Mouse (Mus musculus) cerebellum, adult 9-11 months (tissue): ENCODE data around the gene Itga7.

Experiments used
- DNase-seq: peaks from one replicate; pipeline ENCODE4 v3.0.0; 2022

Gene Itga7

DNA sequence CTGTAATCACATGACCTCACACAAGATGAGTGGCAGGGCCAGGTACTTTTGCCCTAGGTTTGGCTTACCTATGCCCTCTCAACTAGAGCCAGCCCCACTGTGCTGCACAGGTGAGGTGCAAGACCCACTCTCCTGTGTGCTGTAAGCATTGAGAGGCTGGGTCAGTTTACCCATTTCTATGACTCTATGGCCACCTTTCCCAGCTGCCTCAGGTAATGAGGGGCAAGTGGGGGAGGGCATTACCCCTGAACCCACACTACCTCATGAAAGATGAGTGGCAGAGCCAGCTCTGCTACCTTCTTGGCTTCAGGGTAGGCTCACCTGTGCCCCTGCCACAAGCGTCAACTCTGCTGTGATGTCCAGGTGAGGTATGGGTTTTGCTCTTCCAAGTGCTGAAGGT lies 62.2 kb downstream of the Itga7 start:
- no peak for DNase-seq

DNA sequence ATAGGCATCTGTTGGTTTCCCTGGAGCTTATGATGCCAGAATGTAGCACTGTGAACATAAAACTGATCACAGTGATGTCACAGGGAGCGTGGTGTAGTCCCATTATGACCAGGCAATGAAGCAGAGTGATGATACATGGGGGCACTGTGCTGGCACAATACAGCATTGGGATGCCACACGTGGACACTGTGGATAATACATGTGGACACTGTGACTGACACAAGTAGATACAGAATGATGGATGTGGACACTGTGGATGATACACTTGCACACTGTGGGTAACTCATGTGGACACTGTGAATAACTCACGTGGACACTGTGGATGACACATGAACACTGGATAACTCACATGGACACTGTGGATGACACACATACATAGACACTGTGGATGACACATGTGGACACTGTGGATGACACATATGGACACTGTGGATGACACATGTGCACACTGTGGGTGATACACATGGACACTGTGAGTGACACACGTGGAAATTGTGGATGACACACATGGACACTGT lies 63.0 kb downstream of the Itga7 start:
- no peak for DNase-seq

DNA sequence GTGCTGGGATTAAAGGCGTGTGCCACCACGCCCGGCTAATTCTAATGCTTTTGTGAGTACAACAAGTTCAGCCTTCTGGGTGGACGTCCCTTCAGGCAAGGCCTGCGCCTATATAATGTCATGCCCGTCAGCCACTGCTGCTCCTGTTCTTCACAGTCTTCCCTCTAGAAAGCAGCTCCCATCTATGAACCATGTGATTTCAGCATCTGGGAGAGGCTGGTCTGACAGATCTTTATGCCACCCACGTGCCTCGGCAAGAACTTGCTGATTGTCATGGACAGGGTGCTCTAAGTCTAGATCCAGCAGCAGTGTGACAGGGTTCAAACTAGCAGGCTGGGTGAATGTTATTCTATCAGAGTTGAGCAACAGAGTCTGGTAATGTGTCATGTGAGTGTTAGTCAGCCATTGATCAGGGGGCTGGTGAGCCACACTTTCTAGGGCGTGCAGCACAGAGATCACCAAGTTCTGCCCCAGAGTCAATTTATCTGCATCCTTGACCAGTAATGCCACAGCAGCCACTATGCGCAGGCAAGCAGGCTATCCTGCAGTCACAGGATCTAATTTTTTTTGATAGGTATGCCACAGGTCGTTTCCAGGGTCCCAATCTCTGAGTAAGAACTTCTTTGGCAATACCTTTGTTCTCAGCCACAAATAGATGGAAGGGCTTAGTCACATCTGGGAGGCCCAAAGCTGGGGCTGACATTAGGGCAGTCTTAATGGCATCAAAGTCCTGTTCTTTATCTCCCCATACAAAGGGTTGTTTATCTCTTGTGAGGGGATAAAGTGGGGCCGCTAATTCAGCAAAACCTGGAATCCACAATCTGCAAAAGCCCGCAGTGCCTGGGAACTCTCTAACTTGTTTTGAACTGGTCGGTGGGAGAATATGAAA lies 70.7 kb downstream of the Itga7 start:
- DNase-seq = no peak
